Mouse (Mus musculus) urinary bladder, postnatal 36 days (tissue): ENCODE results near the gene Cdt1.

Experiments used
- DNase-seq, 2 experiments: peaks; one replicate each; pipeline ENCODE4 v3.0.0; 2022; ENCODE audit warnings: low spot score in 2 of 2, mixed read lengths in 1 of 2

Cdt1 gene

GRCm38 (mm10) chr8:122611295-122612133 is 43.7 kb downstream of the Cdt1 start, which contains the start of the genes Galns and Trappc2l:
Gene Galns, minus strand, starts transcription at chr8:122611463.
Gene Trappc2l, plus strand, starts transcription at chr8:122611640.
- peak; percentile 93 to 95 for DNase-seq

- peak; percentile 40 to 63 for DNase-seq
Measured at GRCm38 (mm10) chr8:122616181-122616905, 48.5 kb downstream of the Cdt1 start.

GRCm38 (mm10) chr8:122617947-122618546 is 50.2 kb downstream of the Cdt1 start:
- DNase-seq: peak; percentile 72 to 80

GRCm38 (mm10) chr8:122618660-122619378 is 51.0 kb downstream of the Cdt1 start:
- DNase-seq: no peak

DNA sequence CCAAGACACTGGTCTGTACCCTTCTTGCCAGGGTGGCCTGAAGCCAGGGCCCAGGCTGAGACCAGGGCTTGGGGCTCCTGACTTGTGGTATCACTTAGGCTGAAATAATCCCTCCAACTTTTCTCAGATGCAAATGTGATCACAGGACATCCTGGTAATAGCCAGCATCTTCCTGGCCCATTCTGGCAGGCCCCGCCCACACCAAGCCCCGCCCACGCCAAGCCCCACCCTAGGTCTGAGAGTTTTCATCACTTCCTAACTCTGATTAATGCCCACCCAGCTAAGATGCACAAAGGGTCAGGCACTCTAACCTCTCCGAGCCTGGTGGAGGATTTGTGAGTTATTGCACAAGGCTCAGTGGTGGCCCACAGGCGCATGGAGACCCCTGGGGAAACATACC is 52.6 kb downstream of the Cdt1 start:
- DNase-seq: no peak

- DNase-seq: no peak
Measured at GRCm38 (mm10) chr8:122622727-122623126, 54.9 kb downstream of the Cdt1 start, which contains the start of gene Pabpn1l. Gene Pabpn1l, minus strand, starts transcription at chr8:122622739.
